Comparison of ENCODE assay signal across 14 mouse cellular contexts in the genomic region with DNA sequence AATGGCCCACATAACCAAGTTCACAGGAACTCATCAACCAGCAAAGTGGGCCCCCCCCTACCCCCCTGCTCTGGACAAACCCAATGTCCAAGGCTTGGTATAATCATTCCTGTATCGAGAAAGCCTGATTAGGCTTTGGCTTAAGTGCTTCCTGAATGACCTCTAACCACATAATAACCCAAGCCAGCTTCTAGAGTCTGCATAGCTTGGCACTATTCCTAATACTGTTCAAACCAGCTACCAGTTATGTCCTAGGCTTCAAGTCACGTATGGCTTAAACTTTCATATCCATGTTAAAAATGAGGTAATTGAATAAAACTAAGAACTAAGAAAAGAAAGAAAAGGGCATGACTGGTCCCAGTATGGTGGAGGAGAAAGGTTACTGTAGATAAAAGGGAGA. TPM values are rescaled to one million over a fixed set of nuclear protein-coding genes. Genes with fewer than 3 reads are reported as not detected.
"Had no signal": no experiment of that assay in that cellular context is flagged by ENCODE, and none has a peak within 500 bp of the region (broad histone marks: within the 10 kb centered on the region; RNA-seq: fewer than 3 reads in every experiment).

No protein-coding gene starts in this region.

- H3K9me3 ChIP-seq: limb, embryonic 13.5 days; liver, embryonic 13.5 days; midbrain, embryonic 10.5 days; neural tube, embryonic 15.5 days had no signal

- H3K4me1 ChIP-seq: midbrain, embryonic 10.5 days; neural tube, embryonic 15.5 days had no signal

- H3K27me3 ChIP-seq: limb, embryonic 13.5 days; liver, embryonic 13.5 days; neural tube, embryonic 15.5 days had no signal

- H3K4me2 ChIP-seq: limb, embryonic 13.5 days; liver, embryonic 13.5 days; neural tube, embryonic 15.5 days had no signal

- H3K4me3 ChIP-seq: limb, embryonic 13.5 days; liver, embryonic 13.5 days; midbrain, embryonic 10.5 days; myocyte; neural tube, embryonic 15.5 days had no signal

- H3K27ac ChIP-seq: kidney, postnatal 0 days; limb, embryonic 13.5 days; liver, embryonic 13.5 days; midbrain, embryonic 10.5 days; neural tube, embryonic 15.5 days had no signal

- DNase-seq: kidney, adult 11 months; kidney, postnatal 36 days; layer of hippocampus, postnatal 36 days; liver, embryonic 13.5 days; midbrain, embryonic 14.5 days; right cerebral cortex, adult 18-20 months; right cerebral cortex, postnatal 25 days; thymus, adult 18-20 months had no signal

- H3K9ac ChIP-seq: limb, embryonic 13.5 days; liver, embryonic 13.5 days; neural tube, embryonic 15.5 days had no signal

RNA-seq across cellular contexts. Expression of a gene that starts 41.4 kb away (rescaled TPM):
- total RNA-seq: megakaryocyte, adult 5-6 weeks had no signal
